Mouse (Mus musculus) limb, embryonic 14.5 days (tissue): ENCODE measurements around the gene Cnnm4. TPM values are rescaled to one million over a fixed set of nuclear protein-coding genes. Genes with fewer than 3 reads are reported as not detected.
A peak's percentile ranks its signal among the peaks of the same experiment; 100 is the strongest.

Experiments used
- ATAC-seq: fragments of 200-750 bp; cut with Nextera tagmentation; 2 replicates; pipeline ENCODE4 v1.8.0; 2017; ENCODE audit warnings: low read depth, moderate number of reproducible peaks, moderate TSS enrichment; ENCODE audit not compliant: low FRiP score
- DNase-seq: peaks from one replicate; pipeline ENCODE4 v3.0.0-alpha.2; 2015; ENCODE audit warnings: low spot score
- H3K27ac ChIP-seq: fragments of 300-500 bp; sonication (generic); replicated peaks from 2 replicates; pipeline ENCODE4 v1.5.1; 2014; ENCODE audit warnings: low read depth, mild to moderate bottlenecking, low read length, moderate library complexity, mixed read lengths
- H3K27me3 ChIP-seq: fragments of 300-500 bp; sonication (generic); 2 replicates; pipeline ENCODE4 v1.6.1; 2014; ENCODE audit warnings: low read length, mixed read lengths; ENCODE audit not compliant: control insufficient read depth, insufficient read depth
- H3K36me3 ChIP-seq: fragments of 300-500 bp; sonication (generic); 2 replicates; pipeline ENCODE4 v1.6.1; 2014; ENCODE audit warnings: mild to moderate bottlenecking, low read length, moderate library complexity, mixed read lengths; ENCODE audit not compliant: control insufficient read depth, insufficient read depth
- H3K4me1 ChIP-seq: fragments of 300-500 bp; sonication (generic); 2 replicates; pipeline ENCODE4 v1.6.1; 2014; ENCODE audit warnings: antibody characterized with exemption, low read length, mixed read lengths; ENCODE audit not compliant: control insufficient read depth, insufficient read depth
- H3K4me2 ChIP-seq: fragments of 300-500 bp; sonication (generic); replicated peaks from 2 replicates; pipeline ENCODE4 v1.6.1; 2014; ENCODE audit warnings: low read depth, mild to moderate bottlenecking, low read length, moderate library complexity; ENCODE audit not compliant: severe bottlenecking
- H3K4me3 ChIP-seq: fragments of 300-500 bp; sonication (generic); replicated peaks from 2 replicates; pipeline ENCODE4 v1.5.1; 2014; ENCODE audit warnings: low read length
- H3K9ac ChIP-seq: fragments of 300-500 bp; sonication (generic); 2 replicates; pipeline ENCODE4 v1.6.1; 2014; ENCODE audit warnings: mild to moderate bottlenecking, low read depth, low read length, moderate library complexity; ENCODE audit not compliant: severe bottlenecking
- H3K9me3 ChIP-seq: fragments of 300-500 bp; sonication (generic); 2 replicates; pipeline ENCODE4 v1.6.1; 2016; ENCODE audit warnings: low read length; ENCODE audit not compliant: control insufficient read depth
- POLR2A ChIP-seq: fragments of 200-500 bp; IDR thresholded peaks from 2 replicates; pipeline ENCODE4 v1.8.0; 2012; ENCODE audit warnings: inconsistent platforms, mild to moderate bottlenecking, moderate library complexity, borderline replicate concordance; ENCODE audit not compliant: insufficient read depth, insufficient read length; ENCODE audit errors: extremely low read depth
- WGBS: fragments of 180-500 bp; shearing (Covaris S2); extraction: QIAGEN DNeasy Blood & Tissue Kit; methylation state at CpG from one replicate; pipeline ENCODE4 v1.1.7; 2014; 5-methylcytosine and 5-hydroxymethylcytosine counted together
- polyA plus RNA-seq, 2 experiments: library from polyadenylated mRNA; depleted of rRNA in 1 of 2; stranded (reverse) in 1 of 2; unstranded in 1 of 2; fragments of >200 nt; fragmentation: Nextera tagmentation in 1 of 2; extraction: Ambion mirVana in 1 of 2; gene quantifications; 2 replicates each; pipeline versions ENCODE4 v1.2.1 to v1.2.3; 2012 to 2014

Cnnm4 gene
- polyA plus RNA-seq (2012; rRNA removed) = 7.3 and 9.4 TPM in 2 replicates
- polyA plus RNA-seq (2014; fragmentation: Nextera tagmentation; extraction: Ambion mirVana) = 13.1 and 15.1 TPM in 2 replicates

DNA sequence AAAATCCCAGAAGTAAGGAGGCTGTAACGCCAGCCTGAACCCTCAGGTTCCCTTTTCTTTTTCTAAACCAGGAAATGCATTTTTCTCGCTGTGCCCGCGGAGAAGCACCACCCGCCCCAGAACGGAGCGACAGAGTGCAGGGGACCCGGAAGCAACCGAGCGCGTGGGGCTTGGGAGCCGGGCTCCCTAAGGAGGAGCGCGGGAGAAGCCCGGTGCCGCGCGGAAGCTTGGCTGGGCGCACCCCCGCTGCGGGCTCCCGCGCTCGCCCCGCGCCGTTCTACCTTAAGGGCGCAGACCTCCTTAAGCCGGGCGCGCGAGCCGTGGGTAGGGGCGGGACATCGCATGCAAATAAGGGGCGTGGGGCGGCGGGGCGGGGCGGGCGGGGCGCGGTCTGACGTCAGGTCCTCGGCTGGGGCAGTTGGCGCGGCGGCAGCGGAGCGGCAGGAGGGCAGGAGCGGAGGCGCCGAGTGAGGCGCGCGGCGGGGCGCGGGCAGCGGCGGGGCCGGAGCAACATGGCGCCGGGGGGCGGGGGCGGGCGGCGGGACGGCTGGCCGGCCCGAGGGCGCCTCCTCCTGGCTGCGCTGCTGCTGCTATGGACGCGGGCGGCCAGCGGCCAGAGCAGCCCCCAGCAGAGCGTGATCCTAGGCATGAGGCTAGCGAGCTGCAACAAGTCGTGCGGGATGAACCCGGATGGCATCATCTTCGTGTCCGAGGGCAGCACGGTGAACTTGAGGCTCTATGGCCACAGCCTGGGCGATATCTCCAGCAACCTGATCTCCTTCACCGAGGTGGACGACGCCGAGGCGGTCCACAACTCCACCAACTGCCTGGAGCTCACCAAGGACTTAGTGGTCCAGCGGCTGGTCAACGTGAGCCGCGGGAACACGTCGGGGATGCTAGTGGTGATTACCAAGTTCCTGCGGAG is at the start of gene Cnnm4:
Gene Cnnm4 (plus strand): TSS at position 440 of the 925 bp plus-strand sequence.
- DNase-seq = peak; percentile 79
- Histone ChIP-seq H3K9ac (peak within 1 kb of the TSS; percentile 68), H3K27me3 (no peaks in the 10 kb centered on the region), H3K9me3 (no peaks in the 10 kb centered on the region), H3K4me3 (peak within 1 kb of the TSS; percentile 69), H3K4me1 (peaks cover 44% of the 10 kb centered on the region), H3K4me2 (peak within 1 kb of the TSS; percentile 79), H3K36me3 (no peaks in the 10 kb centered on the region), H3K27ac (peak within 1 kb of the TSS; percentile 19; the same call in 1 of the 2 replicates)
- peak; percentile 92 for ATAC-seq
- under 1% methylated on average over 46 of the region's 98 CpGs for WGBS
- no peak for TF ChIP-seq POLR2A

DNA sequence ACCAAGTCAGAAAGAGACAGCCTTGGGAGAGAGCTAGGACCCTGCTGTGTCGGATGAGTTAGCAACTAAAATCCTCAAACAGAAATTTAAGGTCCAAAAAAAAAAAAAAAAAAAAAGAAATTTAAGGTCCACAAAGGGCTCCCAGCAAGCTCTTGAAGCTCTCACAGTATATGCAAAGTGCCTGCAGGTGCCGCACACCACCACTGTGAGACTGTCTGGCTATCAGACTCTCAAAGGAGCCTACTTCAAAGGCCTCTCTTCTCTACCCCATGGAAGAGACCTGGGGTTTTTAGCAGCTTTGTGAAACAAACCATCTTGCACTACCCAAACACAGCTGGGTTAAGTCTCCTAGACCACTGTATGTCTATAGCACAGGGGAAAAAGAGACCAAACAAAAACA is 41.9 kb upstream of the Cnnm4 start:
- no peak for TF ChIP-seq POLR2A
- Histone ChIP-seq H3K36me3 (peaks cover 81% of the 10 kb centered on the region), H3K9ac (no peak overlapping the region), H3K27me3 (no peaks in the 10 kb centered on the region), H3K4me3 (no peak overlapping the region), H3K27ac (no peak overlapping the region), H3K4me2 (no peak overlapping the region), H3K9me3 (no peaks in the 10 kb centered on the region), H3K4me1 (no peaks in the 10 kb centered on the region)
- DNase-seq (no peak), ATAC-seq (no peak)
- 96% methylated on average over 2 of the region's 2 CpGs for WGBS

DNA sequence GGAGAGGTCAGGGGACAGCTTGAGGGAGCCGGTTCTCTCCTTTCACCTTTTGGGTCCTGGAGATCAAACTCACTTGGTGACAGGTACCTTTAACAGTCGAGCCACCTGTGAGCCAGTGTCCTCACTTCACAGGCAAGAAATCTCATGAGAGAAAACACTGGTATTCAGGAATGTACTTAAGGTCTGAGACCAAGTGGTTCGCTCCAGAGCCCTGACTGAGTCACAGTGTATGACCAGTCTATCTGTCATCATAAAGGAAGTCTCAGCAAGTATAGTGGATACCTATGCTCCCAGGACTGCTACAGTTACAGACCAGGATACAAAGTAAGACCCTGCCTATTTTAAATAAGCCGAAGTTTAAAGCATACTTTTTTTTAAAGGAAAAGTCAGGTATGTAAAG is 38.4 kb upstream of the Cnnm4 start:
- TF ChIP-seq POLR2A = no peak

DNA sequence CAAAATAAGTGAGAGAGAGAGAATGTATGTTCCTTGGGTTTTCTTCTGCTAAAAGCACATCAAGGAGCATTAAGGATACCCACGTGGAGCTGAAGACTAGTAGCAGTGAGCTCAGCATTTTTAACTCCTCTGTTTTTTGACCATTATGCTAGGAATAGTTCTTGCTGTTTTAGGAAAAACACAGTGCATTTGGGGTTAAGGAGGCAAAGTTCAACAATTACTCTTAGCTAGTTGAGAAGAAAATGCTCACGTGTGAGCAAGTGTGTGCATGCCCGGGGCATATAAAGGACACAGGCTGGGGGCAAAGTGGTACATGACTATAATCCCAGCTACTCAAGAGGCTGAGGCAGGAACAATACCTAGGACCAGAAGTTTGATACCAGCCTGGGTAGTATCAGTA is 37.8 kb upstream of the Cnnm4 start:
- no peak for ATAC-seq
- no peak for DNase-seq
- Histone ChIP-seq H3K27ac (no peak overlapping the region), H3K4me3 (no peak overlapping the region), H3K9me3 (no peaks in the 10 kb centered on the region), H3K27me3 (no peaks in the 10 kb centered on the region), H3K9ac (no peak overlapping the region), H3K4me1 (no peaks in the 10 kb centered on the region), H3K4me2 (no peak overlapping the region), H3K36me3 (peaks cover 86% of the 10 kb centered on the region)
- TF ChIP-seq POLR2A = no peak
- WGBS = 89% methylated on average over 3 of the region's 3 CpGs

More for the DNA sequence above, 38.4 kb upstream of the Cnnm4 start:
- 84% methylated on average over 4 of the region's 4 CpGs for WGBS
- Histone ChIP-seq H3K4me2 (no peak overlapping the region), H3K4me3 (no peak overlapping the region), H3K27ac (no peak overlapping the region), H3K9ac (no peak overlapping the region), H3K27me3 (no peaks in the 10 kb centered on the region), H3K36me3 (peaks cover 86% of the 10 kb centered on the region), H3K4me1 (no peaks in the 10 kb centered on the region), H3K9me3 (no peaks in the 10 kb centered on the region)
- no peak for DNase-seq
- no peak for ATAC-seq

DNA sequence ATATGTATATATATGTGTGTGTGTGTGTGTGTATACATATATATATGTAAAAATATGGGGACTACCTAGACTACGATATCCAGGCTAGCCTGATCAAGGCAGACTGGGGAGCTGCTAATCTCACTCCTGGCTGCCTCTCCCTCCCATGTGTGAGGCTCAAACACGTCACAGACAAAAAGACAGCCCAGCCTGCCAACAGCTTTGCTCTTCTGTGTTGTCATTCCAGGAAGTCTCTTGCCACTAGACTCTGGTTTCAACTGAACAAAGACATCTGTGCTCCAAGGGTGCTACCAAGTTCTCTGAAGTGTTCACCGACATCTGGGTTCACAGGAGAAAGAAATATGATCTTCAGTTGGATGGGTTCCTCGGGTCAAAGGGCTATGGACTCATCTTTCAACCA is 36.3 kb upstream of the Cnnm4 start:
- H3K4me1 ChIP-seq = no peaks in the 10 kb centered on the region
- no peaks in the 10 kb centered on the region for H3K27me3 ChIP-seq
- 83% methylated on average over 4 of the region's 4 CpGs for WGBS
- no peak overlapping the region for H3K4me3 ChIP-seq
- DNase-seq (no peak), ATAC-seq (no peak)
- no peak for TF ChIP-seq POLR2A
- no peak overlapping the region for H3K27ac ChIP-seq
- H3K36me3 ChIP-seq = peaks cover 89% of the 10 kb centered on the region
- H3K9ac ChIP-seq = no peak overlapping the region
- H3K4me2 ChIP-seq = no peak overlapping the region
- no peaks in the 10 kb centered on the region for H3K9me3 ChIP-seq
